Mouse (Mus musculus) limb, embryonic 14.5 days (tissue): ENCODE measurements at regions not wholly inside any gene's neighbourhood (a gene's known extent, or its start where the extent isn't known, plus 50 kb on each side); places are given as distances from the start of the nearest gene placed in this dataset.

Experiments used
- ATAC-seq: fragments of 200-750 bp; cut with Nextera tagmentation; 2 replicates; pipeline ENCODE4 v1.8.0; 2017; ENCODE audit warnings: low read depth, moderate number of reproducible peaks, moderate TSS enrichment; ENCODE audit not compliant: low FRiP score
- DNase-seq: peaks from one replicate; pipeline ENCODE4 v3.0.0-alpha.2; 2015; ENCODE audit warnings: low spot score
- H3K27ac ChIP-seq: fragments of 300-500 bp; sonication (generic); replicated peaks from 2 replicates; pipeline ENCODE4 v1.5.1; 2014; ENCODE audit warnings: low read depth, mild to moderate bottlenecking, low read length, moderate library complexity, mixed read lengths
- H3K27me3 ChIP-seq: fragments of 300-500 bp; sonication (generic); 2 replicates; pipeline ENCODE4 v1.6.1; 2014; ENCODE audit warnings: low read length, mixed read lengths; ENCODE audit not compliant: control insufficient read depth, insufficient read depth
- H3K36me3 ChIP-seq: fragments of 300-500 bp; sonication (generic); 2 replicates; pipeline ENCODE4 v1.6.1; 2014; ENCODE audit warnings: mild to moderate bottlenecking, low read length, moderate library complexity, mixed read lengths; ENCODE audit not compliant: control insufficient read depth, insufficient read depth
- H3K4me1 ChIP-seq: fragments of 300-500 bp; sonication (generic); 2 replicates; pipeline ENCODE4 v1.6.1; 2014; ENCODE audit warnings: antibody characterized with exemption, low read length, mixed read lengths; ENCODE audit not compliant: control insufficient read depth, insufficient read depth
- H3K4me2 ChIP-seq: fragments of 300-500 bp; sonication (generic); replicated peaks from 2 replicates; pipeline ENCODE4 v1.6.1; 2014; ENCODE audit warnings: low read depth, mild to moderate bottlenecking, low read length, moderate library complexity; ENCODE audit not compliant: severe bottlenecking
- H3K4me3 ChIP-seq: fragments of 300-500 bp; sonication (generic); replicated peaks from 2 replicates; pipeline ENCODE4 v1.5.1; 2014; ENCODE audit warnings: low read length
- H3K9ac ChIP-seq: fragments of 300-500 bp; sonication (generic); 2 replicates; pipeline ENCODE4 v1.6.1; 2014; ENCODE audit warnings: mild to moderate bottlenecking, low read depth, low read length, moderate library complexity; ENCODE audit not compliant: severe bottlenecking
- H3K9me3 ChIP-seq: fragments of 300-500 bp; sonication (generic); 2 replicates; pipeline ENCODE4 v1.6.1; 2016; ENCODE audit warnings: low read length; ENCODE audit not compliant: control insufficient read depth
- POLR2A ChIP-seq: fragments of 200-500 bp; IDR thresholded peaks from 2 replicates; pipeline ENCODE4 v1.8.0; 2012; ENCODE audit warnings: inconsistent platforms, mild to moderate bottlenecking, moderate library complexity, borderline replicate concordance; ENCODE audit not compliant: insufficient read depth, insufficient read length; ENCODE audit errors: extremely low read depth
- WGBS: fragments of 180-500 bp; shearing (Covaris S2); extraction: QIAGEN DNeasy Blood & Tissue Kit; methylation state at CpG from one replicate; pipeline ENCODE4 v1.1.7; 2014; 5-methylcytosine and 5-hydroxymethylcytosine counted together

GRCm38 (mm10) chr3:149331251-149331960, 341.1 kb upstream of the Adgrl2 start:
- ATAC-seq (no peak), DNase-seq (no peak)
- Histone ChIP-seq H3K27ac (no peak overlapping the region), H3K9ac (no peak overlapping the region), H3K27me3 (no peaks in the 10 kb centered on the region), H3K36me3 (no peaks in the 10 kb centered on the region), H3K9me3 (no peaks in the 10 kb centered on the region), H3K4me3 (no peak overlapping the region), H3K4me1 (peaks cover 2% of the 10 kb centered on the region; the same call in 1 of the 2 replicates), H3K4me2 (no peak overlapping the region)
- TF ChIP-seq POLR2A = no peak
- WGBS = 47% methylated on average over 7 of the region's 7 CpGs

- Histone ChIP-seq H3K27ac (no peak overlapping the region), H3K4me3 (no peak overlapping the region), H3K9me3 (no peaks in the 10 kb centered on the region), H3K4me2 (no peak overlapping the region), H3K9ac (no peak overlapping the region), H3K4me1 (peaks cover 2% of the 10 kb centered on the region; the same call in 1 of the 2 replicates), H3K36me3 (no peaks in the 10 kb centered on the region), H3K27me3 (no peaks in the 10 kb centered on the region)
- no peak for DNase-seq
- 80% methylated on average over 10 of the region's 10 CpGs for WGBS
- no peak for TF ChIP-seq POLR2A
- ATAC-seq = no peak
Observed at GRCm38 (mm10) chr3:149330716-149331115, 340.4 kb upstream of the Adgrl2 start.

- Histone ChIP-seq H3K9me3 (no peaks in the 10 kb centered on the region), H3K27me3 (no peaks in the 10 kb centered on the region), H3K4me2 (no peak overlapping the region), H3K4me3 (no peak overlapping the region), H3K36me3 (no peaks in the 10 kb centered on the region), H3K27ac (no peak overlapping the region), H3K4me1 (peaks cover 2% of the 10 kb centered on the region; the same call in 1 of the 2 replicates), H3K9ac (no peak overlapping the region)
- DNase-seq = no peak
- TF ChIP-seq POLR2A = no peak
- WGBS = 91% methylated on average over 10 of the region's 10 CpGs
- ATAC-seq = no peak
Observed at GRCm38 (mm10) chr3:149330041-149330440, 339.7 kb upstream of the Adgrl2 start.

- 88% methylated on average over 6 of the region's 6 CpGs for WGBS
- DNase-seq (no peak), ATAC-seq (no peak)
- Histone ChIP-seq H3K4me3 (no peak overlapping the region), H3K4me2 (no peak overlapping the region), H3K27ac (no peak overlapping the region), H3K36me3 (no peaks in the 10 kb centered on the region), H3K4me1 (peaks cover 2% of the 10 kb centered on the region; the same call in 1 of the 2 replicates), H3K9ac (no peak overlapping the region), H3K9me3 (no peaks in the 10 kb centered on the region), H3K27me3 (no peaks in the 10 kb centered on the region)
- no peak for TF ChIP-seq POLR2A
Observed at GRCm38 (mm10) chr3:149329615-149330014, 339.3 kb upstream of the Adgrl2 start.

- Histone ChIP-seq H3K9me3 (no peaks in the 10 kb centered on the region), H3K4me3 (no peak overlapping the region), H3K4me2 (no peak overlapping the region), H3K9ac (no peak overlapping the region), H3K27me3 (no peaks in the 10 kb centered on the region), H3K36me3 (no peaks in the 10 kb centered on the region), H3K4me1 (peaks cover 2% of the 10 kb centered on the region; the same call in 1 of the 2 replicates), H3K27ac (no peak overlapping the region)
- no peak for TF ChIP-seq POLR2A
- WGBS = 51% methylated on average over 5 of the region's 5 CpGs
- DNase-seq (no peak), ATAC-seq (no peak)
Observed at GRCm38 (mm10) chr3:149326664-149327063, 336.3 kb upstream of the Adgrl2 start.

GRCm38 (mm10) chr3:149324088-149324487, 333.7 kb upstream of the Adgrl2 start:
- WGBS = 64% methylated on average over 2 of the region's 2 CpGs

More at GRCm38 (mm10) chr3:149324088-149324487, 333.7 kb upstream of the Adgrl2 start:
- Histone ChIP-seq H3K9ac (no peak overlapping the region), H3K27ac (no peak overlapping the region), H3K4me2 (no peak overlapping the region), H3K4me1 (no peaks in the 10 kb centered on the region), H3K36me3 (no peaks in the 10 kb centered on the region), H3K9me3 (no peaks in the 10 kb centered on the region), H3K4me3 (no peak overlapping the region), H3K27me3 (no peaks in the 10 kb centered on the region)
- ATAC-seq (no peak), DNase-seq (no peak)
- TF ChIP-seq POLR2A = no peak
